Mouse (Mus musculus): Measurements from ENCODE around the gene Reep3.
"Not testable (repeated sequence)": the region's sequence is repeated elsewhere in the genome, so short reads cannot be mapped to it uniquely, and the experiment has no call there.

Gene Reep3

GRCm38 (mm10) chr10:67096621-67097436 lies at the start of gene Reep3:
Gene Reep3, minus strand, starts transcription at chr10:67096945.
- DNase-seq (ENCODE audit: low spot score): peak; percentile 71

GRCm38 (mm10) chr10:67145623-67146022 lies 48.9 kb upstream of the Reep3 start:
- DNase-seq (ENCODE audit: low spot score): no peak

GRCm38 (mm10) chr10:67144269-67144668 lies 47.5 kb upstream of the Reep3 start:
- DNase-seq (ENCODE audit: low spot score): no peak

GRCm38 (mm10) chr10:67143661-67144060 lies 46.9 kb upstream of the Reep3 start:
- no peak for DNase-seq (ENCODE audit: low spot score)

- no peak for DNase-seq (ENCODE audit: low spot score)
Measured at GRCm38 (mm10) chr10:67137437-67137836, 40.7 kb upstream of the Reep3 start.

GRCm38 (mm10) chr10:67134322-67134721 lies 37.6 kb upstream of the Reep3 start:
- no peak for DNase-seq (ENCODE audit: low spot score)

- DNase-seq (ENCODE audit: low spot score): no peak
Measured at GRCm38 (mm10) chr10:67131709-67132108, 35.0 kb upstream of the Reep3 start.

GRCm38 (mm10) chr10:67129531-67129930 lies 32.8 kb upstream of the Reep3 start:
- DNase-seq (ENCODE audit: low spot score): no peak

- DNase-seq (ENCODE audit: low spot score): no peak
Measured at GRCm38 (mm10) chr10:67126859-67127758, 30.4 kb upstream of the Reep3 start.

- DNase-seq (ENCODE audit: low spot score): peak; percentile 55
Measured at GRCm38 (mm10) chr10:67126061-67126858, 29.5 kb upstream of the Reep3 start.

- no peak for DNase-seq (ENCODE audit: low spot score)
Measured at GRCm38 (mm10) chr10:67124156-67124555, 27.4 kb upstream of the Reep3 start.

- no peak for DNase-seq (ENCODE audit: low spot score)
Measured at GRCm38 (mm10) chr10:67123756-67124155, 27.0 kb upstream of the Reep3 start.

- no peak for DNase-seq (ENCODE audit: low spot score)
Measured at GRCm38 (mm10) chr10:67120640-67121039, 23.9 kb upstream of the Reep3 start.

- peak; percentile 63 for DNase-seq (ENCODE audit: low spot score)
Measured at GRCm38 (mm10) chr10:67120180-67120579, 23.4 kb upstream of the Reep3 start.

GRCm38 (mm10) chr10:67119291-67119690 lies 22.5 kb upstream of the Reep3 start:
- DNase-seq (ENCODE audit: low spot score): no peak

GRCm38 (mm10) chr10:67116251-67116650 lies 19.5 kb upstream of the Reep3 start:
- DNase-seq (ENCODE audit: low spot score): no peak

GRCm38 (mm10) chr10:67115666-67116091 lies 18.9 kb upstream of the Reep3 start:
- DNase-seq (ENCODE audit: low spot score): no peak

- no peak for DNase-seq (ENCODE audit: low spot score)
Measured at GRCm38 (mm10) chr10:67115115-67115514, 18.4 kb upstream of the Reep3 start.

- DNase-seq (ENCODE audit: low spot score): no peak
Measured at GRCm38 (mm10) chr10:67113833-67114232, 17.1 kb upstream of the Reep3 start.

- DNase-seq (ENCODE audit: low spot score): not testable (repeated sequence)
Measured at GRCm38 (mm10) chr10:67112967-67113366, 16.2 kb upstream of the Reep3 start.

- no peak for DNase-seq (ENCODE audit: low spot score)
Measured at GRCm38 (mm10) chr10:67111799-67112177, 15.0 kb upstream of the Reep3 start.
